Mouse (Mus musculus): ENCODE measurements around the gene Mtx1. TPM values are rescaled to one million over a fixed set of nuclear protein-coding genes. Genes with fewer than 3 reads are reported as not detected.
A peak's percentile ranks its signal among the peaks of the same experiment; 100 is the strongest.

Gene Mtx1
- polyA plus RNA-seq, 1 experiment: 66.8 TPM

GRCm38 (mm10) chr3:89256177-89256576 lies 29.3 kb upstream of the Mtx1 start:
- Histone ChIP-seq H3K4me1 (ENCODE audit: control insufficient read depth, insufficient read depth, low read length) (peaks cover 12% of the 10 kb centered on the region), H3K27ac (ENCODE audit: insufficient read depth, low read depth, low read length) (no peak overlapping the region), H3K4me3 (ENCODE audit: insufficient read depth, low read length) (no peak overlapping the region)
- TF ChIP-seq POLR2A (IDR thresholded peaks at IDR 0.05; ENCODE audit: borderline replicate concordance, low read depth, low read length) (no peak), CTCF (IDR thresholded peaks at IDR 0.05; ENCODE audit: low read depth, low read length) (no peak)

GRCm38 (mm10) chr3:89254994-89255393 lies 28.1 kb upstream of the Mtx1 start:
- H3K27ac ChIP-seq (ENCODE audit: insufficient read depth, low read depth, low read length): no peak overlapping the region
- no peak overlapping the region for H3K4me3 ChIP-seq (ENCODE audit: insufficient read depth, low read length)
- TF ChIP-seq CTCF (IDR thresholded peaks at IDR 0.05; ENCODE audit: low read depth, low read length): no peak
- TF ChIP-seq POLR2A (IDR thresholded peaks at IDR 0.05; ENCODE audit: borderline replicate concordance, low read depth, low read length): no peak
- peaks cover 22% of the 10 kb centered on the region for H3K4me1 ChIP-seq (ENCODE audit: control insufficient read depth, insufficient read depth, low read length)

GRCm38 (mm10) chr3:89251365-89251895 lies 24.5 kb upstream of the Mtx1 start:
- no peak overlapping the region for H3K27ac ChIP-seq (ENCODE audit: insufficient read depth, low read depth, low read length)
- peaks cover 30% of the 10 kb centered on the region for H3K4me1 ChIP-seq (ENCODE audit: control insufficient read depth, insufficient read depth, low read length)

GRCm38 (mm10) chr3:89250435-89251040 lies 23.6 kb upstream of the Mtx1 start:
- Histone ChIP-seq H3K4me1 (ENCODE audit: control insufficient read depth, insufficient read depth, low read length) (peaks cover 26% of the 10 kb centered on the region), H3K27ac (ENCODE audit: insufficient read depth, low read depth, low read length) (no peak overlapping the region), H3K4me3 (ENCODE audit: insufficient read depth, low read length) (no peak overlapping the region)
- TF ChIP-seq CTCF (IDR thresholded peaks at IDR 0.05; ENCODE audit: low read depth, low read length): no peak
- no peak for TF ChIP-seq POLR2A (IDR thresholded peaks at IDR 0.05; ENCODE audit: borderline replicate concordance, low read depth, low read length)

More at GRCm38 (mm10) chr3:89251365-89251895, 24.5 kb upstream of the Mtx1 start:
- H3K4me3 ChIP-seq (ENCODE audit: insufficient read depth, low read length): peak overlapping the region; percentile 20
- no peak for TF ChIP-seq POLR2A (IDR thresholded peaks at IDR 0.05; ENCODE audit: borderline replicate concordance, low read depth, low read length)
- TF ChIP-seq CTCF (IDR thresholded peaks at IDR 0.05; ENCODE audit: low read depth, low read length): no peak

GRCm38 (mm10) chr3:89247466-89247865 lies 20.6 kb upstream of the Mtx1 start:
- TF ChIP-seq CTCF (IDR thresholded peaks at IDR 0.05; ENCODE audit: low read depth, low read length): no peak
- TF ChIP-seq POLR2A (IDR thresholded peaks at IDR 0.05; ENCODE audit: borderline replicate concordance, low read depth, low read length): no peak
- Histone ChIP-seq H3K27ac (ENCODE audit: insufficient read depth, low read depth, low read length) (no peak overlapping the region), H3K4me1 (ENCODE audit: control insufficient read depth, insufficient read depth, low read length) (peaks cover 28% of the 10 kb centered on the region), H3K4me3 (ENCODE audit: insufficient read depth, low read length) (peak overlapping the region; percentile 81; the same call in 1 of the 2 replicates)

GRCm38 (mm10) chr3:89246261-89247100 lies 19.6 kb upstream of the Mtx1 start, which contains the start of gene Trim46:
TSS of gene Trim46 (minus strand) at chr3:89246309.
- peak; percentile 55 for TF ChIP-seq CTCF (IDR thresholded peaks at IDR 0.05; ENCODE audit: low read depth, low read length)
- no peak for TF ChIP-seq POLR2A (IDR thresholded peaks at IDR 0.05; ENCODE audit: borderline replicate concordance, low read depth, low read length)
- Histone ChIP-seq H3K27ac (ENCODE audit: insufficient read depth, low read depth, low read length) (peak within 1 kb of the TSS; percentile 43), H3K4me3 (ENCODE audit: insufficient read depth, low read length) (peak within 1 kb of the TSS; percentile 81), H3K4me1 (ENCODE audit: control insufficient read depth, insufficient read depth, low read length) (peaks cover 23% of the 10 kb centered on the region)

GRCm38 (mm10) chr3:89245688-89246171 lies 18.8 kb upstream of the Mtx1 start, which contains the start of gene Krtcap2:
TSS of gene Krtcap2 (plus strand) at chr3:89245966.
- peaks cover 16% of the 10 kb centered on the region for H3K4me1 ChIP-seq (ENCODE audit: control insufficient read depth, insufficient read depth, low read length)
- H3K27ac ChIP-seq (ENCODE audit: insufficient read depth, low read depth, low read length): peak within 1 kb of the TSS; percentile 43
- TF ChIP-seq POLR2A (IDR thresholded peaks at IDR 0.05; ENCODE audit: borderline replicate concordance, low read depth, low read length): no peak
- 0 out of 2 replicates have a peak, but pooled peaks have one; percentile 0 for TF ChIP-seq CTCF (IDR thresholded peaks at IDR 0.05; ENCODE audit: low read depth, low read length)
- peak within 1 kb of the TSS; percentile 81 for H3K4me3 ChIP-seq (ENCODE audit: insufficient read depth, low read length)

GRCm38 (mm10) chr3:89244982-89245687 lies 18.2 kb upstream of the Mtx1 start:
- Histone ChIP-seq H3K4me3 (ENCODE audit: insufficient read depth, low read length) (peak overlapping the region; percentile 30), H3K4me1 (ENCODE audit: control insufficient read depth, insufficient read depth, low read length) (peaks cover 10% of the 10 kb centered on the region), H3K27ac (ENCODE audit: insufficient read depth, low read depth, low read length) (no peak overlapping the region)
- TF ChIP-seq CTCF (IDR thresholded peaks at IDR 0.05; ENCODE audit: low read depth, low read length): no peak
- TF ChIP-seq POLR2A (IDR thresholded peaks at IDR 0.05; ENCODE audit: borderline replicate concordance, low read depth, low read length): no peak
